Mouse (Mus musculus) bone marrow macrophage, adult 2 months (primary cell): ENCODE measurements around the gene Pum1. TPM values are rescaled to one million over a fixed set of nuclear protein-coding genes. Genes with fewer than 3 reads are reported as not detected.
"Not testable (repeated sequence)": the region's sequence is repeated elsewhere in the genome, so short reads cannot be mapped to it uniquely, and the experiment has no call there.

ENCODE experiments used
- H3K27ac ChIP-seq: 2 replicates; pipeline ENCODE4 v1.5.1; 2012; ENCODE audit warnings: low read depth, low read length; ENCODE audit not compliant: insufficient read depth
- H3K4me1 ChIP-seq: 2 replicates; pipeline ENCODE4 v1.6.1; 2012; ENCODE audit warnings: low read length; ENCODE audit not compliant: control insufficient read depth, insufficient read depth
- H3K4me3 ChIP-seq: 2 replicates; pipeline ENCODE4 v1.5.1; 2012; ENCODE audit warnings: mild to moderate bottlenecking, low read length, moderate library complexity; ENCODE audit not compliant: insufficient read depth
- CTCF ChIP-seq: IDR thresholded peaks from 2 replicates; pipeline ENCODE4 v1.5.1; 2012; ENCODE audit warnings: low read depth, mild to moderate bottlenecking, low read length, moderate library complexity
- POLR2A ChIP-seq: IDR thresholded peaks from 2 replicates; pipeline ENCODE4 v1.6.1; 2012; ENCODE audit warnings: mild to moderate bottlenecking, low read depth, low read length, borderline replicate concordance
- polyA plus RNA-seq: library from polyadenylated mRNA; stranded (reverse); fragments of >200 nt; gene quantifications from 2 replicates; pipeline ENCODE4 v1.2.4, GENCODE M21; 2012; ENCODE audit not compliant: missing spikeins, insufficient read depth, insufficient read length

The Pum1 gene
- 30.8 and 35.2 TPM in 2 replicates for polyA plus RNA-seq

GRCm38 (mm10) chr4:130662979-130663725 is at the start of gene Pum1:
Gene Pum1 (plus strand): TSS chr4:130663321.
- Histone ChIP-seq H3K4me3 (peak within 1 kb of the TSS; percentile 78), H3K27ac (peak within 1 kb of the TSS; percentile 86), H3K4me1 (peaks cover 6% of the 10 kb centered on the region)
- TF ChIP-seq POLR2A (no peak), CTCF (no peak)

- Histone ChIP-seq H3K4me3 (peak overlapping the region; percentile 44; the same call in 1 of the 2 replicates), H3K4me1 (peaks cover 4% of the 10 kb centered on the region; the same call in 1 of the 2 replicates), H3K27ac (peak overlapping the region; percentile 72)
- TF ChIP-seq CTCF, result no peak
- no peak for TF ChIP-seq POLR2A
Measured at GRCm38 (mm10) chr4:130629391-130629790, 33.7 kb upstream of the Pum1 start.

- TF ChIP-seq POLR2A, result no peak
- TF ChIP-seq CTCF, result no peak
- no peak overlapping the region for H3K4me3 ChIP-seq
- H3K27ac ChIP-seq, result no peak overlapping the region
- peaks cover 4% of the 10 kb centered on the region; the same call in 1 of the 2 replicates for H3K4me1 ChIP-seq
Measured at GRCm38 (mm10) chr4:130630232-130630847, 32.8 kb upstream of the Pum1 start.

GRCm38 (mm10) chr4:130635076-130635475 is 28.0 kb upstream of the Pum1 start:
- H3K27ac ChIP-seq, H3K4me3 ChIP-seq, H3K4me1 ChIP-seq: not testable (repeated sequence)

DNA sequence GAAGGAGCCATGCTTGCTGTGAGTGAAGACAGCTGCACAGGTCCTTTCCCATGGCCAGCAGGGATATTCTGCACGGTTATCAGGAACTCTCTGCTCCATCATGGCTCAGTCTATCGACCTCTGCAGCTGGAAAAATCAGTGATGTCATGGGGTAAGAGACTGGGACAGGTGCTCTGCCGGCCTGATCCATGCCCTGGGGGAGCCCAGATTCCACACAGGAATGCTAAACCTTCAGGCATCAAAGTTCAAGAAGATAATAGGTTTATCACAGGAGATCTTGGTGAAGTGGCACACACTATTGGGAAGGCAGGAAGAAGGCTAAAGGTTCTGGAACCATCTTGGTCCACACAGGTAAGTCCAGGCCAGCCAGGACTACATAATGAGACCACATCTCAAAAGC is 26.4 kb upstream of the Pum1 start:
- Histone ChIP-seq H3K27ac (no peak overlapping the region), H3K4me1 (no peaks in the 10 kb centered on the region; the same call in 1 of the 2 replicates), H3K4me3 (no peak overlapping the region)
- no peak for TF ChIP-seq POLR2A
- no peak for TF ChIP-seq CTCF

GRCm38 (mm10) chr4:130637488-130638422 is 25.4 kb upstream of the Pum1 start:
- Histone ChIP-seq H3K27ac (no peak overlapping the region), H3K4me3 (no peak overlapping the region), H3K4me1 (no peaks in the 10 kb centered on the region; the same call in 1 of the 2 replicates)
- TF ChIP-seq POLR2A, result no peak
- TF ChIP-seq CTCF, result no peak

DNA sequence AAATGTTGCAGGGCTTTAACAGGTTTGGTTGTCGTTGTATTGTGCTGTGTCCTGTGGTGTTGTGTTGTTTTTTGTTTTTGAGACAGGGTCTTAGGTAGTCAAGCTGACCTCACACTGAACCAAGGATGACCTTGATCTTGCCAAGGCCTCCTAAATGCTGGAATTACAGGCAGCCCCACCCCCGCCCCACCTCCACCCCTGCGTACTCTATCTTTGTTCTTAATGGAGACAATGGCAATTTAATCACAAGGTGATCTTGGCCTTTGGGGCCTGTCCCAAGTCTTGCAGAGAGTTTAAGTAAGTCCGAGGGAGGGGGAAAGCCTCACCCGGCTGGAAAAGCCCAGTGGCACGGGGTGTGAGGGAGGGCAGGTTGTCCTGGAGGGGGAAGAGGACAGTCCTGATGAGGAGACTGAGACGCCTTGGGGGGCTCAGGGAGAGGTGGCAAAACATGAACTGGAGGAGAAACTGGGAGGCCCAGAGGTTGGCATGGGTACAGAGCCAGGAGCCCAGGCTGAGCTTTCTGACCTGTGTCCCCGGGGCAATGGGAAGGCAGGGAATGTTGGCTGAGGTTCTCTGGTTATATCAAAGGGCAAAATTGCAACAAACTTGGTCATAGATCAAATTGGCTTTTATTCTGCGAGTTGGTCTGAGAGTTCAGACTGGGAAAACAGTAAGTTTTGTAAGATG is 22.9 kb upstream of the Pum1 start:
- no peaks in the 10 kb centered on the region; the same call in 1 of the 2 replicates for H3K4me1 ChIP-seq
- no peak overlapping the region for H3K4me3 ChIP-seq
- no peak for TF ChIP-seq CTCF
- no peak for TF ChIP-seq POLR2A
- H3K27ac ChIP-seq, result no peak overlapping the region

DNA sequence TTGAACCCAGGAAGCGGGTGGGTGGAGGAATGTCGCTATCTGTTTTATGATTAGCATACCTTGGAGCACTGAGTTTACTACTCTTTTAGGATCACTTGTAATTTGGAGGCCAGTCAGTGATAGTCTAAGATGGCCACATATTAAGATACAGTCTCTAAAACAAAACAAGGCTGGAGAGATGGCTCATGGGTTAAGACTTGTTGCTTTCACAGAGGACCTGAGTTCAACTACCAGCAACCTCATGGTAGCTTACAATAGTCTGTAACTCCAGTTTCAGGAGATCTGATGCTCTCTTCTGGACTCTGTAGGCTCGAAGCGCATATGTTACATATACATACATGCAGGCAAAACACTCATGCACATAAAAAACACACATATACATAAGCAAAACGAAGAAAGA is 20.7 kb upstream of the Pum1 start:
- Histone ChIP-seq H3K27ac (no peak overlapping the region), H3K4me1 (no peaks in the 10 kb centered on the region; the same call in 1 of the 2 replicates), H3K4me3 (no peak overlapping the region)
- TF ChIP-seq CTCF (no peak), POLR2A (no peak)

DNA sequence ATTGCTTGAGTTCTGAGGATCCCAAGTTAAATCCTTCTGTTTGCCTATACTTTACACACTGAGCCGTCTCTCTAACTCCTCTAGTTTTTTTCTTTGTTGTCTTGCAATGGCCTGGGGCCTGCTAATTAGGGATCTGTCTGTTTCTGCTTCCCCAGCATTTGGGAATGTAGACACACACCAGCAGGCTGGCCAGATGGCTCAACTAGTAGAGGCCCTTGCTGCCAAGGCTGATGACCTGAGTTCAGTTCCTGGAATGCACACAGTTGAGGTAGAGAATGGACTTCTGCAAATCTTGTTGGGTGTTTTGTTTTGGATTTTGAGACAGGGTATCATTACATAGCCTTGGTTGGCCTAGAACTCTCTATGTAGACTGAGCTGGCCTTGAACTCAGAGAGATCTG is 17.7 kb upstream of the Pum1 start:
- TF ChIP-seq CTCF (no peak), POLR2A (no peak)
- Histone ChIP-seq H3K4me3 (no peak overlapping the region), H3K4me1 (no peaks in the 10 kb centered on the region; the same call in 1 of the 2 replicates)

More for the DNA sequence above, 17.7 kb upstream of the Pum1 start:
- H3K27ac ChIP-seq, result no peak overlapping the region
